Mouse (Mus musculus): Measurements from ENCODE around the gene Sod3.
A peak's percentile ranks its signal among the peaks of the same experiment; 100 is the strongest.

Gene Sod3

DNA sequence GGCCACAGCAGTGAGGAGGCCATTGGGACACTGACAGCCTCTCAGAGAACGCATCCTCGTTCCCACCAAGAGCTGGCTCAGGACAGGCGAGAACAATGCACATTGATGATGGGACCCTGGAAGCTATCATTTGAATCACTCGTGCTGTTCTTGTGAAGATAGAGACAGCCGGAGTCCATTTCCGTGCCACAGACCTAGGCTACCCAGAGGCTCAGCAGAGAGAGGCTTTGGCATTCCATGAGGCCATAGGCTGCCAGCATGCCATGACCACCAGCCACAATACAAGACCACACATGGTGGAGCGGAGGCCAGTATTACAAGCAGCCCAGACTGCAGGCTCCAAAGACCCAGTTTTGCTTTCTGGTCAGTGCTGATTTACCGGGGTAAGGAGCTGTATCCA is 19.2 kb downstream of the Sod3 start:
- no peak for DNase-seq

DNA sequence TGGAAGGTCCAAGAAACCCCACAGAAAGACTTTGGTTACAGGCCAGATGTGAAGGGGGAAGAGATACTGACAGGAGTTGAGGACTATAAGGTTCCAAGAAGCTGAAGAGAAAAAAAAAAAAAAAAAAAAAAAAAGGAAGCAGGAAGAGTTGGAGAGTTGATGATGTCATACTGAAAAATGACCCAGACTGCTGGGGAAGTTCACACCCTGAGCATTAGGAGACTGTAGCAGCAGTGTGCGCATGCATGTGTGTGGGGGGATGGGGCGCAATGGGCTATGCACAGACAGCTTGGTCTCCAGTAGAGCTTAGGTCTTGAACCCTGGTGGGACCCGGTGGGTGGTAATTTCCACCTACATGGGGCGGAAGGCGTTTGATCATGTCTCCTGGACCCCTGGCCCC is 20.2 kb downstream of the Sod3 start:
- no peak for DNase-seq

DNA sequence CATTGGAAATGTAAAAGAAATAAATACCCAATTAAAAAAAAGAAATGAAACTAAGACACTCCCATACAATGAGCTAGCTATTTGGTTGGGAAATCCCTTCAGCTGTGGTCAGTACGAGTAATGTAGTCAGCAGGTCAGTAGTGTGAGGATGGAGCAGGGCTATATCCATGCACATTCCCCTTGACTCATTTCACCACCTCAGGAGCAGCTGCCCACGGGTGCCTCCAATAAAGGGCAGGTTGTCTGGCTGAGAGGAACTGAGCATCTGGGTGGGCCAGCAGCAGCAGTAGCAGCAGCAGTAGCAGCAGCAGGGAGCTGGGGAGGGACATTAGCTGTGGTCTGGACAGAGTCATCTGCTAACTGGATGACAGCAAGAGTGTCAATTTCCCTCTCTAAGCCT is 22.4 kb downstream of the Sod3 start:
- no peak for DNase-seq

DNA sequence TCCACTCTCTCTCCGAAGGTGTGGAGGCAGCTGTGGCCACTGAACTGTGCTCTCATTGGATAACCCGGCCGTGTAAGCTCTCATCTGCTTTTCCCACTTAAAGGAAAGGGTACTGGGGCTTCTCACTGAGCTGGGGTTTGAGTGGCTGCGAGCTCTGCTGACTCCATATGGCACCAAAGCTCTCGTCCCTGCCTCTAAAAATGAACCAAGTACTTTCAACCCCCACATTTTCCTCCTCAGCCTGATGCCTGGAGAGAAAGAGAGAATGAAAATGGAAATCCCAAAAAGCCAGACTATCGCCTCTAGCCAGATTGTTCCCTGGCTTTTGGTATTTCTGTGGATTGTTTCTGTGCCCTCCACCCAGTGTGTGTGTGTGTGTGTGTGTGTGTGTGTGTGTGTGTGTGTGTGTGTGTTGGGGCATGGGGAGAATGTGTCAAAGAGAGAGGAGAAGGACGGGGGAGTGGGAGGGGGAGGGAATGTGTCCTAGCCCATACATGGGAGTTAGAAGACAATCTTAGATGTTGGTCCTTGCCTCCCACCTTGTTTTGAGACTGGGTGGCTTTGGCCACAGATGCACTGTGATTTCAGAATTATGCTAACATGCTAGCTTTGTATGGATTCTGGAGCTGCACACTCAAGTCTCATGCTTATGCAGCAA is 24.6 kb downstream of the Sod3 start:
- DNase-seq: no peak

DNA sequence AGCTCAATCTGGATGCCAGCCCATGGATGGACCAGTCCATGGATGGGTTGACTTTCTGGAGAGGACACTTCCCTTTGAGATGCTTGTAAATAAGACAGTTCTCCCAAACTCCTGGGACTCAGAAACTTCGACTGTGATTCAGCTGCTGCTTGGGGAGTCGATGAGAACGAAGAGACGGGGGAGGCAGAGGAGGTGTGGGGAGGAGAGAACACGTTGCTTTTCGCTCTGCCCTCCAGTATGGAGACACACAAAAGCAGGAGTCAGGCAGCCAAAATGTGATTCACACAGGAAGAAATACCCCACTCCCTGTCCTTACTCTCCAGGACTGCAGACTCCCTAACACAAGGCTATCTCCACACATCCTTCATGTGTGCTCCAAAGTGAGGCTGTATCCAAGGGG is 26.8 kb downstream of the Sod3 start:
- no peak for DNase-seq

DNA sequence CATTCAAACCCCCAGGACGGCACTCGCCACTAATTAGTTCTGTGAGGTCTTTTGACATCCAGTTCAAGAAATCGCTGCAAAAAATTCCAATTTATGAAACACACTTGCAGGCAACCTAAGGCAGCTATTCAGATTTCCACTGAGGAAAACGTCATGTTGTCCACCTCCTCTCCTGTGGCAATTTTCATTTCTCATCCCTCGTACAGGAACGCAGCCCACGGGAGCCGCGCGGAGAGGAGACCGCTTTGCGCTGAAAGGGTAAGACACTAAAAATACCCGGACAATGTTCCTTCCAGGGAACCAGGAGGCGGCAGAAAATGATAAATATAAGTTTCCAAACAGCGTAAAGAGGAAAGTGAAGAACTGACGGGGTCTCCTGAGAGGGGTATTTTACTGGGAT is 27.9 kb downstream of the Sod3 start:
- no peak for DNase-seq

DNA sequence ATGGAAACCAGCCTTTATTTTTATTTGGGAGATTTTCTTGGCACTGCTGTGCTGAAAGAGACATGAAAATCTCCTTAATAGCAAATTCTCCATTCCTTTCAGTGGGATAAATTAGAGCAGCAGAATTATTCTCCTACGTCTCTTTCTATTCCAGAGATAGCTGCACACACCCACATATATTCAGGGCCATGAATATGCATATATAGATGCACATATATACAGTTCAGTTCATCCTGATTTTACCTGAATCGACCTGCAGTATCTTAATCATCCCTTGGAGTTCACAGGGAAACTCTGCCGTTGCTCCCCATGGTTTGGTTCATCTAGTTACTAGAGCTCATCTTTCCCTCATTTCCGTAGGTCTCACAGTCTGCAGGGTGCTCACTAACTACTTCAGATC is 30.2 kb downstream of the Sod3 start:
- no peak for DNase-seq

DNA sequence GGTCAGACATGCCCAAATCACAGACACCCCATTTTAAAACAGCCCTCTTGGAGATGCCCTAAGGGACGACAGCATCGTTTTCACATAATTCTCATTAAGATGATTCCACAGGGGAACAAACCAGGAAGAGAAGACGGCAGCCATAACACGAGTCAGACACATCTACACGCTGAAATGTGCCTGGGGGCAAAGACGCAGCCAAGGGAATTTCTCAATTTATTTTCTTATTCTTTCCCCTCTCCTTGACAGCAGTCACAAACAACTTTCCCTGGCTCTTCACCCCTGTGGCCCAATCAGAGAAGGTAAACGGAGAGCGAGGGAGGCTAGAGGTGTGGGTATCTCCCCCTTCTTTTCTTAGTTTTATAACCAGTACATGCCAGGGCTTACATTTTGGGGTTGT is 40.8 kb downstream of the Sod3 start:
- no peak for DNase-seq

DNA sequence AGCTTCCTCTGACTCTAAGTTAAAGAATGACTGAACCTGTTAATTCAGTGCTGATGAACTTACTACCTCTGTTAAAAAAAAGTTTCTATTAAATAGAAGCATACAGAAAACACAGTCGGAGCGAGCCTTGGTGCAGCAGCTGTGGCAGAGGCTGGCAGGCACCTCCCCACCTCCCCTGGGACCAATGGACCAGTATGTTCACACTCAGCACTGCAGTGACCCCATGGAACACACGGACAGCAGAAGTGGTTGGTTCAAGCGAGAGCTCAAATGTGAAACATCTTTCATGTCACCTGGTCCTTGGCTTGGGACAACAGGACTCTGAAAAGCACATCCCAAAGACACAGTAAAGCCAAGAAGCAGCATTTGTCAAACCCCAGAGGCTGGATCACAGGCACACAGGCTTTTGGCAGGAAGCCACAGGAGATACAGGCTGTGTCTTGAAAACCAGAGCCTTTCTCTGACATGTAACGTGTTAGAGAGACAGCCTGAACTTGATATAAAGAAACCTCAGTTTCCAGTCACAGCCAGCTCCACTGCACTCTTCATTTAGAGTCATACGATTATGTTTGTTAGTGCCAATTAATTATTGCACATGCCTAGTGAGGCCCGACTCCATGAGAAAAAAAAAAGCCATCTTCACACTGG is 45.2 kb downstream of the Sod3 start:
- DNase-seq: no peak

DNA sequence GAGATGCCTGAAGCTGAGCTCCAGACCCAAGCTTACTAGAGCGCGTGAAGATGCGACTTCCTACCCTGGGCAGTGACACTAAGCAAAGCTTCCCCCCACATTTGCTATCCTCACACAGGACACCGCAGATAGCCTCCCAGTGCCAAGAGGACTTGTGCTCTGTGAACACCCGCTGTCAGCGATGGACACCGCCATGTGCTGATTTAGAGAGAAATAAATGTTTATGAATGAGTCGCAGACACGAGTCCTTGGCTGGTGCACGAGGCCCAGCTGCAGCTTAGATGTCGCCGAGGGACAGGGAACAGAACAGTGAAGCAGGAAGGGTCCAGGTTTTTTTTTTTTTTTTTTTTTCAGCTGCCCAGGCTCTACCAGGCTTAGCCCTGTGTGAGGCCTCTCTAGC is 46.6 kb downstream of the Sod3 start:
- no peak for DNase-seq

DNA sequence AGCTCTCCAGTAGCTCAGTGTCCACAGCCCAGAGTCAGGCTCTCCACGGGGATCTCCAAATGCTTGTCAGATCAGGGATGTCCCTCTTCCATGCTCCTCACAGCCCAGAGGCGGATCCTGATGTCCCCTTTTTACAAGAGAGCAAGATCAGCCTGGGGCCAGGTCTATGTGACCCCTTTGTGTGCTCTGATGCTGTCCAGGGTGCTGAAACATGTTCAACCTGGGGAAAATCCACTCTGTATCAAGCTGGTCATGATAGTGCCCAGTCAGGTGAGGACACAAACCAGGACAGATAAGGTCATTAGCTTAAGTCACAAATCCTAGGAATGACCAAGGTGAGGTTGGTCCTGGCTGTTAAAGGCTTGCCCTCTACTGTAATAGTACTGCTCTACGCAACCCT is 48.0 kb downstream of the Sod3 start:
- DNase-seq: peak; percentile 38 to 45

DNA sequence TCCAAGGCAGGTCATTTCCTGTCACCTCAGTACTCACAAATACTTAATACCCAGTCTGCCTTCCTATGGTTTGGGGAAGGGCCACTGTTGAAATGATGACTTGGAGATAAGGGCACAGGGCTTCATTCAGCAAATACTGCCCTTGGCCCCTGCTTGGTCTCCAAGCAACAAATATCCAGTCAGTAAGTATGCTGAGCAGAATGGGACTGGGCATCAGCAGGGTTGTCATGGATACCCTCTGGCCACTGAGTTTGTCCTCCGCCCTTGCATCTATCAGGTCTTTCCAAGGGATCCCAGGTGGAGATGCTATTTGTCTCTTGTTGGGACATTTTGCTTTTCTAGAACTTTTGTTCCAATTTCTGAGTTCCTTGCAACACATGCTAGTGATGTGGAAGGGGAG is 51.6 kb downstream of the Sod3 start:
- DNase-seq: no peak

DNA sequence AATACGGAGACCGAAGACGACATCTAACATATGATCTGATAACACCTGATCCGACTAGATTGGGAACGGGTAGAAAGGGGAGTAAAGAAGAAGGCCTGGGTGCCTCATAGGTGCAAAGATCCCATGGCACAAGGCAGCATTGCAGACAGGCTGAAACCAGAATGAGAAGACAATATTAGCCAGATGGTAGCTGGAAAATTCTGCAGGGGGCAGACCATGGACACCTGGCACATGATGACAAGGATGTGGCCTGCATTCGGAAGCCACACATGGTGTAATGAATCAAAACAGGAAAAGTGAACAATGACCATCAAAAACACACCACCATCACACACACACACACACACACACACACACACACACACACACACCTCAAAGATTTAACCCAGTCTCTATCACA is 52.3 kb downstream of the Sod3 start:
- no peak for DNase-seq

DNA sequence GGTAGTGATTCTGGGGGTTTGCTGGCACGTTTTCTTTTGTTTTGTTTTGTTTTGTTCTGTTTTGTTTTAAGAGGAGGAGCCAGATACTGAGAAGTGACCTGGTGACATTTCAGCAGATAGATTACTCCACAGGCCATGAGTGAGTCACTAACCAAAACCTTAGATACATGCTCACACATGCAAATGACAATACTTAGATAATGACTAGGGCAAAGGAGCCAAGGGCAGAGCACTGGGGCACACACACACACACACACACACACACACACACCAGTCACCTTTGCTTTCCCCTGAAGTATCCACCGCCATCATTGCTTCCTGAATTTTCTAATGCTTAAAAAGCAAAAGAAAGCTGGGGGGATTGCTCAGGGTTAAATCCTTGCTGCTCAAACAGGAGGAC is 52.9 kb downstream of the Sod3 start:
- DNase-seq: no peak

All from kidney, postnatal 25 days (tissue).